Mouse (Mus musculus) CH12F3 (cell line): ENCODE measurements around the gene Nfatc2.

Experiments used
- in situ Hi-C: fragments of 300-500 bp; cut with MboI; formaldehyde crosslinking; loops from 2 replicates; pipeline ENCODE4 v1.14.3; 2020; ENCODE audit warnings: low sequenced_read_pairs

Gene Nfatc2

GRCm38 (mm10) chr2:168451714-168452708 lies 149.4 kb downstream of the Nfatc2 start:
- in situ Hi-C loops: no loop called here

GRCm38 (mm10) chr2:168450977-168451376 lies 150.5 kb downstream of the Nfatc2 start:
- in situ Hi-C loops: no loop called here

DNA sequence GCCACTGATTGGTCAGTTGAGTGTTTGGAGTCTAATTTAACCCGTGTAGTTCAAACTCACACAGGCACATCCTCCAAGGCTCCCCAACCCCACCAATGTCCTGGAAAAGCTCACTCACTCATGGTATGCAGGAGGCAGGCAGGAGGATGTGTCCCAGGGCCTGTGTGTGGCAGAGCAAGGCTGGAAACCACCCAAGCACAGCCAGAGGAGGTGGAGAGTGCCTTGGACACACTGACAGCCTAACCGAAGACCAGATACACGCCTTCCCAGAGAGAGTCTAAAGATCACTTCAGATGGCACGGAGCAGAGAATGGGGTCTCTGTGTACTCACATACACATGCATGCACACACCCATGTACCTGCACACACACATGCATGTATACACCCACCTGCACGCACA lies 153.4 kb downstream of the Nfatc2 start:
- in situ Hi-C loops: loop anchor here (10.0 kb wide), 1 partner anchor 193 kb away; no protein-coding TSS in a partner anchor

- in situ Hi-C loops: loop anchor here (10.0 kb wide), 1 partner anchor 193 kb away; no protein-coding TSS in a partner anchor
Measured at GRCm38 (mm10) chr2:168447601-168448000, 153.9 kb downstream of the Nfatc2 start.

- in situ Hi-C loops: loop anchor here (10.0 kb wide), 1 partner anchor 191 kb away; no protein-coding TSS in a partner anchor
Measured at GRCm38 (mm10) chr2:168445211-168445810, 156.1 kb downstream of the Nfatc2 start.

- in situ Hi-C loops: loop anchor here (10.0 kb wide), 1 partner anchor 189 kb away; no protein-coding TSS in a partner anchor
Measured at GRCm38 (mm10) chr2:168444126-168444525, 157.3 kb downstream of the Nfatc2 start.

DNA sequence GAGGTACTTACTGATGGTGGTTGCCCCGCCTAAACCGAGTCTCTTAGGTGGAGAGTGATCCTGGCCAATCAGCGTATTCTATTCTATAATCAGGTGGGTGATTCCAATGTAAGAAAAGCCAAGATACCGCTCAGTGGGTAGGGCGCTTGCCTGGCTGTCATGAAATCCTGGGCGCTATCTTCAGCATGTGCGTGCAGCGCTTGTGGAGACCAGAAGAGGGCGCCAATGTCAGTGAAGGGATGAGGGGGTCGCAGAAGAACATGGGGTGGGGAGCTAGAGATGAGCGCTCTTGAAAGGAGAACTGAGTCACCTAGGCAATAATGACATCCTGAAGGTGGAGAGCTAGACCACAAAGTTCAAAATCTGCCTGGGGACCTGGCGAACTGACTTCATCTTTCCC lies 160.0 kb downstream of the Nfatc2 start:
- in situ Hi-C loops: loop anchor here (10.0 kb wide), 1 partner anchor 187 kb away; no protein-coding TSS in a partner anchor

DNA sequence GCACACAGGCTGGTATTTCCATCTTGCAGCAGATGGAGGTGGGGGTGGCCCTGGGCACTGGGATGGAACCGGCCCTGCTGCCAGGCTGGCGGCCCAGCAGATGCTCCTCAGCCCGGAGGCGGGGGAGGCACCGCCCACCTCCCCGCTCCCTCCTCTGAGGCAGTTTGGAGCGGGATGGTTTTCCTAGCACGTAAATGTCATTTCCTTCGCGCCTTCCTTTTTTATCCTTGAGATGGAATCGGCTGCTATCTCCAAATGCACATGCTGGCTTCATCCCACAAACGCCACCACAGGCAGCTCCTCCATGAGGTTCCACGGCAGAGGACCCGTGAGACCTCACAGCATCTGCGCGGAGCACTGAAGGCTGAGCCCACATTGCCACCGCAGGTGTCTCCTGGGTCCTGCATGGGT lies 160.5 kb downstream of the Nfatc2 start:
- in situ Hi-C loops: loop anchor here (10.0 kb wide), 1 partner anchor 186 kb away; no protein-coding TSS in a partner anchor

DNA sequence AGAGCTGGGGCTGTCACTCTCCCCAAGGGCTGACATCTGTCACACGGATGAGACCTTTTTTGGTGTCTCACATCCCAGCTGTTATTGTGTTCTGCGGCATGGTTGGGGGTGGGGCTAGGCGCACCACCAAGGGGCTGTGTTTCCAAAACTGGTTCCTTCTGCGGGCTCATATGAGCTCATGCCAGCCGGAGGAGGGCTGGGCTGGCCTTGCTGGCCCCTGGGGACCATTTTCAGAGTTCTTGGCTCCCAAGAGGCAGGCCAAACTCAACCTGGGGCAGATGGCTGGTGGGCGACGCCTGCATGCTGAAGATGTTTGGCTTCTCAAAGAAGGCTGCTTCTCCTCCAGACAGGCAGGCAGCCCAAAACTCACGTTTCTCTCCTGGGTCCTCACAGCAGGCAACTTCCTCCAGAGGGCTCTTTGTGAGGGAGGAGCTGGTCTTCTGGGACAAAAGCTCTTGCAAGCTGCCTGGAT lies 162.4 kb downstream of the Nfatc2 start:
- in situ Hi-C loops: no loop called here

- in situ Hi-C loops: no loop called here
Measured at GRCm38 (mm10) chr2:168434187-168434586, 167.3 kb downstream of the Nfatc2 start.

DNA sequence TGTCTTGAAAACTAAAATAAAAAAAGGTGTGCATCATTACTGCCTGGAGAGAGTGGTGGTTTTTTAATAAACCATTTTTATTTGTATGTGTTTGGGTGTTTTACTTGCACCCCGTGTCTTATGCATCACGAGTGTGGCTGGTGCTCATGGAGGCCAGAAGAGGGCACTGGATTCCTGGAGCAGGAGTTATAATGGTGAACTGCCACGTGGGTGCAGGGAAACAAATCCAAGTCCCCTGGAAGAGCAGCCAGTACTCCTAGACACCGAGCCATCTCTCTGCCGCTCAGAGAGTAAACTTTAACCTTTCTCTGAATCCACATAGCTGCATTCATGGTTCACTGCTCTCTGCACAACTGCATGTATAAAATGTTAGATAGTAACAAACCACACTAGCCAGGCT lies 168.1 kb downstream of the Nfatc2 start:
- in situ Hi-C loops: no loop called here

DNA sequence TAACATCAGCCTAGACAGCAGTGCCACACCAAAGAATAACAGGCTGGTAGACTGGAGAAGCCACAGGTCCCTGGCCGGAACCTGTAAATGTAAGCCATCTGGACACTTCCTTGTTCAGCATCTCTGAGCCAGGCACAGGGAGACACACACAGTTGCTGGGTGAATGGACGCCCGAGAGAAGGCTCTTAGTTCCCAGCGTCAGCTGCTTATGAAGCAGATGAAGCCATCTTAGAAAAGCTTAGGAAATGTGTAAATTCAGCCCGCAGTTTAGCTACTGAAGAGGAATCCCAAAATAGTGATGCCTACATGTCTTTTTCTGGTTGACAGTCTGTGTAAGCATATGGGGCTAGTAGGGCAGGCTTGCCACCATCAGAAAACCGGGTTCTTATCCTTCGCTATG lies 169.1 kb downstream of the Nfatc2 start:
- in situ Hi-C loops: no loop called here

- in situ Hi-C loops: no loop called here
Measured at GRCm38 (mm10) chr2:168429598-168429997, 171.9 kb downstream of the Nfatc2 start.

DNA sequence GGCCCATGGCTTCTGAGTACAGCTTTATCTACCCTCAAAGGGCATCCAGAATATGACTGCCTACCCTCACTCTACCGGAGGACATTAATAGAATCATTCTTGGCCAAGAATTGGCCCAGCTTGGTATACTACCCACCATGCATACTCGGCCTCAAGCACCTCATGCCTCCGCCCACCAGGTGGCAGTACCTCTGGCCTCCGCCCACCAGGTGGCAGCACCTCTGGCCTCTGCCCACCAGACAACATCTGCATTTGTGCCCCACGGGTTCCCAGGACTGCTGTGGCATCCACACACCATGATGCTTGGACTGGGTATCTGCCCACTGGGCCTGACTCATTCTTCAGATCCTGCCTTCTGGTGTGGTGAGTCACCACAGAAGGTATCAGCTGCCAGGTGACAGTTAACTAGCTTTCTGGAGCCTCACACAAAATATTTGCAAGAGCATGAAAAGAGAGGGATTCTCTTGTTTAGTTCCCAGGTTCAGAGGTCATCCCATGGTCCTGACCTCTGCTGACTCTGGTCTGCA lies 173.0 kb downstream of the Nfatc2 start:
- in situ Hi-C loops: no loop called here
